In the genomic region with DNA sequence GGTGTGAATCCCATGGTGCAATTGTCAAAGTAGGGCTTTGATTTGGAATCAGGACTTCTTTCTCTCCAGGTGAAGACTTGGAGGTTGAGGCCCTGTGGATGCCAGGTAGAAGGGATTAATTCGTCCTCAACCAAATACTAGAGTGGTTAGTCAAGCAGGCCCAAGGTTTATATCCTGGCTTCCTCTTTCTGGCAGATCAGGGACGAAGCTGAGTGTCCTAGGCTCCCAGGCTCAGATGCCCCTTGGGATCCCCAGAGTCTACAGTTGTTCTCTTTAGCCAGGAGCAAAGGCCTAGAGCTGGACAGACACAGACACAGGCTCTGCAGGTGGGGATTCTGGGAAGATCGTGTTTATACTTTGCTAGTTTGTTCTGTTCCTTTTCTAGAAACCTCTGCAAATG, we compare ENCODE assay signal across 15 mouse cellular contexts. TPM values are rescaled to one million over a fixed set of nuclear protein-coding genes. Genes with fewer than 3 reads are reported as not detected.
"Had no signal": no experiment of that assay in that cellular context is flagged by ENCODE, and none has a peak within 500 bp of the region (broad histone marks: within the 10 kb centered on the region; RNA-seq: fewer than 3 reads in every experiment).

No protein-coding gene starts in this region.

- H3K4me3 ChIP-seq: layer of hippocampus, adult 2 months; liver, embryonic 12.5 days; midbrain, embryonic 10.5 days; midbrain, embryonic 15.5 days; neural tube, embryonic 13.5 days had no signal

- H3K4me1 ChIP-seq: liver, embryonic 12.5 days; neural tube, embryonic 13.5 days had no signal

- H3K4me2 ChIP-seq: liver, embryonic 12.5 days; midbrain, embryonic 15.5 days; neural tube, embryonic 13.5 days had no signal

- H3K27ac ChIP-seq: layer of hippocampus, adult 2 months; liver, embryonic 12.5 days; midbrain, embryonic 10.5 days; midbrain, embryonic 15.5 days; neural tube, embryonic 13.5 days had no signal

- H3K9me3 ChIP-seq: liver, embryonic 12.5 days; midbrain, embryonic 10.5 days; midbrain, embryonic 15.5 days; neural tube, embryonic 13.5 days had no signal

- ATAC-seq: liver, embryonic 12.5 days; midbrain, embryonic 15.5 days had no signal

- H3K36me3 ChIP-seq: liver, embryonic 12.5 days; midbrain, embryonic 10.5 days; midbrain, embryonic 15.5 days; neural tube, embryonic 13.5 days had no signal

- H3K9ac ChIP-seq: liver, embryonic 12.5 days; lung, embryonic 14.5 days; midbrain, embryonic 15.5 days; neural tube, embryonic 13.5 days had no signal

- DNase-seq: kidney, adult 9 months; kidney, postnatal 10 days; kidney, postnatal 4 days; left cerebral cortex, postnatal 4 days; lung, embryonic 14.5 days; lung, postnatal 10 days; lung, postnatal 4 days; right cerebral cortex, postnatal 14 days; thymus, postnatal 36 days had no signal

RNA-seq across cellular contexts. Expression of gene Tbx3, which starts 17.8 kb away (rescaled TPM):
- total RNA-seq: megakaryocyte, adult 5-6 weeks had no signal
